Mouse (Mus musculus) bone marrow, adult 2 months (tissue): ENCODE measurements around the gene Nrxn1.

Source experiments
- CTCF ChIP-seq: fragments of 200-500 bp; IDR thresholded peaks from 2 replicates; pipeline ENCODE4 v1.5.1; 2011; ENCODE audit warnings: low read length, control low read depth; ENCODE audit not compliant: control insufficient read depth, insufficient read depth
- POLR2A ChIP-seq: fragments of 200-500 bp; IDR thresholded peaks from 2 replicates; pipeline ENCODE4 v1.6.1; 2011; ENCODE audit warnings: low read depth, mild to moderate bottlenecking, control low read depth, low read length, borderline replicate concordance; ENCODE audit not compliant: control insufficient read depth

GRCm38 (mm10) chr17:90271165-90271564 is 821.7 kb downstream of the Nrxn1 start:
- no peak for TF ChIP-seq POLR2A
- no peak for TF ChIP-seq CTCF
